Mouse (Mus musculus): ENCODE results near the gene Ros1. TPM values are rescaled to one million over a fixed set of nuclear protein-coding genes. Genes with fewer than 3 reads are reported as not detected.

Ros1 gene
- total RNA-seq (2014; fragmentation: Nextera tagmentation) = not detected in 2 replicates
- total RNA-seq (2017) = under 0.01 TPM in 1 of 2 replicates, not detected in the other
- not detected in 2 replicates for polyA plus RNA-seq (2012)

DNA sequence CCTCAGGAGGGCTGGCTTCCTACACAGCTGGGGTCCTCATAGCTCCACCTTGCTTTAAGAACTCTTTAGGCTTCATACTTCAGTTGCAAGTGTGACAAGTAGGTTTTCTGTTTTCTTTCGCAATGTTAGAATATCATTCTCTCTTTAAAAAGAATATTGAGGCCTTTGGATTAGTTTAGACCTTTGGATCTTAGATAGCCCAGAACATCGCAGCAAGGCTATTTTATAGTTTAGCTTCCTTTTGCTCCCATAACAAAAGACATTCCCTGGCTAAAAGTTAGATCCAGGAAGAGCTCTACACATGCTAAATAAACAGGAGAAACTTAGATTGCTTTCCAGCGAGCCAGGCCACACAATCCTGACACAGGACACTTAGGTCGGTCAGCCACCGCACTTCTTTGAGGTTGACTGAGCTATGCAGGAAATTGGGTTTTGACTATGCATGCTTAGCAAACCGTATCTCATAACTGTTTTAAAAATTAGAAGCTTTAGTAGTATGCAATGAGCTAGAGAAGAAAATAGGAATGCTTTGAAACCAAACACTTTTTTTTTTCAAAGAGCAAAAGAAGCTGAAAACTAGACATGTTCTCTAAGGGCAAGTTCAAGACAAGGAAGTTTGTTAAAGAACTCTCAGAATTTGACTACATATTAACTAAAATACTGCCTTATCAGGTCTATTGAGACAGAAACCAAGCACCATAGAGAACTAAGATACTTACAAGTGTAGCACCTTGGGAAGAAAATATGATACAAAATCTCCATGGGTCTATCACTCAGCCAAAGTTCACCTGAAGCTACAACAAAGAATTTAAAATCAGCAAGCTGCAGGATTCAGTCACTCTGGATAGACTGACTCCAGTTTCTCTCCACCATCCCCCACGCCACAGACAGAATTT is at the start of gene Ros1:
Gene Ros1 (minus strand): TSS at position 288 of the 896 bp plus-strand sequence.
- no peak for TF ChIP-seq GATA2 (IDR thresholded peaks at IDR 0.05; ENCODE audit: borderline replicate concordance, low read depth, low read length)
- TF ChIP-seq CTCF (IDR thresholded peaks at IDR 0.05; ENCODE audit: low read depth, low read length) = no peak
- no peak for TF ChIP-seq POLR2AphosphoS5 (IDR thresholded peaks at IDR 0.05; ENCODE audit: insufficient replicate concordance, low read depth, low read length)
- no peak for TF ChIP-seq GATA1 (IDR thresholded peaks at IDR 0.05; ENCODE audit: borderline replicate concordance, low read length)
- TF ChIP-seq TAL1 (conservative IDR thresholded peaks at IDR 0.05; ENCODE audit: low read depth, low read length) = no peak
- H3K27me3 ChIP-seq (ENCODE audit: insufficient read depth, low read length) = no peaks in the 10 kb centered on the region
- H3K4me1 ChIP-seq (ENCODE audit: insufficient read depth, low read depth, low read length) = no peaks in the 10 kb centered on the region
- H3K9me3 ChIP-seq (replicated peaks) = no peaks in the 10 kb centered on the region
- DNase-seq (ENCODE audit: low spot score) = no peak
- ATAC-seq (ENCODE audit: extremely low read depth, insufficient number of reproducible peaks, low FRiP score, poor library complexity, severe bottlenecking) = no peak
- no peak within 1 kb of the TSS for H3K4me3 ChIP-seq (ENCODE audit: low read depth, low read length)
- H3K36me3 ChIP-seq (replicated peaks) = no peaks in the 10 kb centered on the region

GRCm38 (mm10) chr10:52242680-52243323 is 47.8 kb upstream of the Ros1 start:
- Histone ChIP-seq H3K4me1 (ENCODE audit: insufficient read depth, low read depth, low read length) (no peaks in the 10 kb centered on the region), H3K27me3 (ENCODE audit: insufficient read depth, low read length) (no peaks in the 10 kb centered on the region), H3K36me3 (replicated peaks) (no peaks in the 10 kb centered on the region), H3K4me3 (ENCODE audit: low read depth, low read length) (no peak overlapping the region), H3K9me3 (replicated peaks) (no peaks in the 10 kb centered on the region)
- ATAC-seq (ENCODE audit: extremely low read depth, insufficient number of reproducible peaks, low FRiP score, poor library complexity, severe bottlenecking) (no peak), DNase-seq (ENCODE audit: low spot score) (no peak)
- no peak for TF ChIP-seq TAL1 (conservative IDR thresholded peaks at IDR 0.05; ENCODE audit: low read depth, low read length)

GRCm38 (mm10) chr10:52242015-52242414 is 47.0 kb upstream of the Ros1 start:
- ATAC-seq (ENCODE audit: extremely low read depth, insufficient number of reproducible peaks, low FRiP score, poor library complexity, severe bottlenecking) (no peak), DNase-seq (ENCODE audit: low spot score) (no peak)
- TF ChIP-seq POLR2AphosphoS5 (IDR thresholded peaks at IDR 0.05; ENCODE audit: insufficient replicate concordance, low read depth, low read length) (no peak), CTCF (IDR thresholded peaks at IDR 0.05; ENCODE audit: low read depth, low read length) (no peak), GATA2 (IDR thresholded peaks at IDR 0.05; ENCODE audit: borderline replicate concordance, low read depth, low read length) (no peak), TAL1 (conservative IDR thresholded peaks at IDR 0.05; ENCODE audit: low read depth, low read length) (no peak), GATA1 (IDR thresholded peaks at IDR 0.05; ENCODE audit: borderline replicate concordance, low read length) (no peak)
- H3K27me3 ChIP-seq (ENCODE audit: insufficient read depth, low read length) = no peaks in the 10 kb centered on the region
- H3K4me3 ChIP-seq (ENCODE audit: low read depth, low read length) = no peak overlapping the region
- no peaks in the 10 kb centered on the region for H3K36me3 ChIP-seq (replicated peaks)
- H3K9me3 ChIP-seq (replicated peaks) = no peaks in the 10 kb centered on the region
- no peaks in the 10 kb centered on the region for H3K4me1 ChIP-seq (ENCODE audit: insufficient read depth, low read depth, low read length)

DNA sequence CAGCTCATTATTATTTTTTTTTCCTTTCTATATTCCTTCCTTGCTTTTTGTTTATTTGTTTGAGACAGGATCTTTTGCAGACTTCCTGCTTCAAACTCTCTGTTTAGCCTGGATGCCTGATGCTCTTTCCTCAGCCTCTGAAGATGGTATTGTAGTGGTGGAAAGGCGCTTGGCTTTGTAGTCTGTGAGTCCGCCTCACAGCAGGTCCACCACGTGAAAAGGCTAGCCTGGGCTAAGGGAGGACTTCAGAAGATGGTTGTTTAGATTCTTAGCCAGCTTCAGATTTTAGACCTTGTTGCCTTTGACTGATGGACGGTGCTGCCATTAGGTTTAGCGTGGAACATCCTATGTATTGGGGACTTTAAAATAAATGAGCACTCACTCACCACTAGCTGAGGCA is 40.4 kb upstream of the Ros1 start:
- H3K4me3 ChIP-seq (ENCODE audit: low read depth, low read length) = no peak overlapping the region
- ATAC-seq (ENCODE audit: extremely low read depth, insufficient number of reproducible peaks, low FRiP score, poor library complexity, severe bottlenecking) = no peak
- H3K27me3 ChIP-seq (ENCODE audit: insufficient read depth, low read length) = no peaks in the 10 kb centered on the region
- H3K9me3 ChIP-seq (replicated peaks) = 0 out of 2 replicates have a peak, but pooled peaks cover 2% of the 10 kb centered on the region
- H3K36me3 ChIP-seq (replicated peaks) = no peaks in the 10 kb centered on the region
- no peaks in the 10 kb centered on the region for H3K4me1 ChIP-seq (ENCODE audit: insufficient read depth, low read depth, low read length)
- TF ChIP-seq POLR2AphosphoS5 (IDR thresholded peaks at IDR 0.05; ENCODE audit: insufficient replicate concordance, low read depth, low read length) = no peak
- no peak for TF ChIP-seq GATA2 (IDR thresholded peaks at IDR 0.05; ENCODE audit: borderline replicate concordance, low read depth, low read length)
- no peak for TF ChIP-seq CTCF (IDR thresholded peaks at IDR 0.05; ENCODE audit: low read depth, low read length)
- no peak for TF ChIP-seq GATA1 (IDR thresholded peaks at IDR 0.05; ENCODE audit: borderline replicate concordance, low read length)
- no peak for TF ChIP-seq TAL1 (conservative IDR thresholded peaks at IDR 0.05; ENCODE audit: low read depth, low read length)
- DNase-seq (ENCODE audit: low spot score) = no peak

GRCm38 (mm10) chr10:52234654-52234981 is 39.6 kb upstream of the Ros1 start:
- H3K9me3 ChIP-seq (replicated peaks) = 0 out of 2 replicates have a peak, but pooled peaks cover 2% of the 10 kb centered on the region
- DNase-seq (ENCODE audit: low spot score) = no peak
- ATAC-seq (ENCODE audit: extremely low read depth, insufficient number of reproducible peaks, low FRiP score, poor library complexity, severe bottlenecking) = no peak
- TF ChIP-seq GATA2 (IDR thresholded peaks at IDR 0.05; ENCODE audit: borderline replicate concordance, low read depth, low read length) (no peak), POLR2AphosphoS5 (IDR thresholded peaks at IDR 0.05; ENCODE audit: insufficient replicate concordance, low read depth, low read length) (no peak), CTCF (IDR thresholded peaks at IDR 0.05; ENCODE audit: low read depth, low read length) (no peak), GATA1 (IDR thresholded peaks at IDR 0.05; ENCODE audit: borderline replicate concordance, low read length) (no peak), TAL1 (conservative IDR thresholded peaks at IDR 0.05; ENCODE audit: low read depth, low read length) (no peak)
- H3K4me3 ChIP-seq (ENCODE audit: low read depth, low read length) = no peak overlapping the region
- no peaks in the 10 kb centered on the region for H3K4me1 ChIP-seq (ENCODE audit: insufficient read depth, low read depth, low read length)
- no peaks in the 10 kb centered on the region for H3K27me3 ChIP-seq (ENCODE audit: insufficient read depth, low read length)
- H3K36me3 ChIP-seq (replicated peaks) = no peaks in the 10 kb centered on the region

- Histone ChIP-seq H3K36me3 (replicated peaks) (no peaks in the 10 kb centered on the region), H3K27me3 (ENCODE audit: insufficient read depth, low read length) (no peaks in the 10 kb centered on the region), H3K9me3 (replicated peaks) (0 out of 2 replicates have a peak, but pooled peaks cover 2% of the 10 kb centered on the region), H3K4me3 (ENCODE audit: low read depth, low read length) (no peak overlapping the region), H3K4me1 (ENCODE audit: insufficient read depth, low read depth, low read length) (no peaks in the 10 kb centered on the region)
- no peak for ATAC-seq (ENCODE audit: extremely low read depth, insufficient number of reproducible peaks, low FRiP score, poor library complexity, severe bottlenecking)
- TF ChIP-seq GATA1 (IDR thresholded peaks at IDR 0.05; ENCODE audit: borderline replicate concordance, low read length) = no peak
- TF ChIP-seq CTCF (IDR thresholded peaks at IDR 0.05; ENCODE audit: low read depth, low read length) = no peak
- no peak for DNase-seq (ENCODE audit: low spot score)
Observed at GRCm38 (mm10) chr10:52233969-52234653, 39.1 kb upstream of the Ros1 start.
